Mouse (Mus musculus): Measurements from ENCODE around the gene Shisa6. TPM values are rescaled to one million over a fixed set of nuclear protein-coding genes. Genes with fewer than 3 reads are reported as not detected.
A peak's percentile ranks its signal among the peaks of the same experiment; 100 is the strongest.

Shisa6 gene
- polyA plus RNA-seq (2016; fragmentation: Nextera tagmentation; extraction: Ambion mirVana), result 0.66 and 0.92 TPM in 2 replicates

- Histone ChIP-seq H3K4me3 (replicated peaks) (peak within 1 kb of the TSS; percentile 67), H3K36me3 (replicated peaks) (no peaks in the 10 kb centered on the region), H3K9me3 (no peaks in the 10 kb centered on the region), H3K27me3 (peaks cover 74% of the 10 kb centered on the region), H3K27ac (0 out of 2 replicates have a peak within 1 kb of the TSS, but pooled peaks have one; percentile 31), H3K4me2 (peak within 1 kb of the TSS; percentile 93), H3K9ac (peak within 1 kb of the TSS; percentile 68), H3K4me1 (peaks cover 19% of the 10 kb centered on the region)
- WGBS, result under 1% methylated on average over 83 of the region's 89 CpGs
- ATAC-seq (ENCODE audit: low FRiP score), result peak; percentile 74
Observed at GRCm38 (mm10) chr11:66525371-66526045, at the start of gene Shisa6. Gene Shisa6, minus strand, starts transcription at chr11:66525964.

GRCm38 (mm10) chr11:66573888-66574287 lies 48.1 kb upstream of the Shisa6 start:
- H3K9me3 ChIP-seq, result no peaks in the 10 kb centered on the region
- no peak for ATAC-seq (ENCODE audit: low FRiP score)

GRCm38 (mm10) chr11:66569045-66569444 lies 43.3 kb upstream of the Shisa6 start:
- no peak overlapping the region for H3K27ac ChIP-seq
- no peaks in the 10 kb centered on the region for H3K36me3 ChIP-seq (replicated peaks)
- peaks cover 17% of the 10 kb centered on the region for H3K27me3 ChIP-seq
- 85% methylated on average over 4 of the region's 4 CpGs for WGBS
- ATAC-seq (ENCODE audit: low FRiP score), result no peak
- H3K4me1 ChIP-seq, result peaks cover 17% of the 10 kb centered on the region
- no peaks in the 10 kb centered on the region for H3K9me3 ChIP-seq
- H3K9ac ChIP-seq, result no peak overlapping the region
- H3K4me2 ChIP-seq, result no peak overlapping the region
- H3K4me3 ChIP-seq (replicated peaks), result no peak overlapping the region

More at GRCm38 (mm10) chr11:66573888-66574287, 48.1 kb upstream of the Shisa6 start:
- Histone ChIP-seq H3K27ac (no peak overlapping the region), H3K27me3 (no peaks in the 10 kb centered on the region), H3K9ac (no peak overlapping the region), H3K4me2 (no peak overlapping the region), H3K4me1 (peaks cover 8% of the 10 kb centered on the region; the same call in 1 of the 2 replicates), H3K4me3 (replicated peaks) (no peak overlapping the region), H3K36me3 (replicated peaks) (no peaks in the 10 kb centered on the region)
- WGBS, result 11% methylated on average over 2 of the region's 2 CpGs

- Histone ChIP-seq H3K4me1 (peaks cover 13% of the 10 kb centered on the region), H3K9me3 (no peaks in the 10 kb centered on the region), H3K4me3 (replicated peaks) (no peak overlapping the region), H3K36me3 (replicated peaks) (no peaks in the 10 kb centered on the region), H3K27ac (no peak overlapping the region), H3K27me3 (peaks cover 17% of the 10 kb centered on the region), H3K4me2 (no peak overlapping the region), H3K9ac (no peak overlapping the region)
- no peak for ATAC-seq (ENCODE audit: low FRiP score)
- WGBS, result 25% methylated on average over 4 of the region's 4 CpGs
Observed at GRCm38 (mm10) chr11:66568386-66568791, 42.6 kb upstream of the Shisa6 start.

- Histone ChIP-seq H3K4me2 (peak overlapping the region; percentile 22), H3K4me1 (peaks cover 13% of the 10 kb centered on the region), H3K27ac (no peak overlapping the region), H3K27me3 (peaks cover 17% of the 10 kb centered on the region), H3K9me3 (no peaks in the 10 kb centered on the region), H3K4me3 (replicated peaks) (no peak overlapping the region), H3K9ac (no peak overlapping the region), H3K36me3 (replicated peaks) (no peaks in the 10 kb centered on the region)
- no peak for ATAC-seq (ENCODE audit: low FRiP score)
- WGBS, result 14% methylated on average over 10 of the region's 10 CpGs
Observed at GRCm38 (mm10) chr11:66567382-66567781, 41.6 kb upstream of the Shisa6 start.

GRCm38 (mm10) chr11:66562274-66562673 lies 36.5 kb upstream of the Shisa6 start:
- 84% methylated on average over 7 of the region's 7 CpGs for WGBS
- no peak for ATAC-seq (ENCODE audit: low FRiP score)
- Histone ChIP-seq H3K4me1 (peaks cover 3% of the 10 kb centered on the region; the same call in 1 of the 2 replicates), H3K36me3 (replicated peaks) (no peaks in the 10 kb centered on the region), H3K9ac (no peak overlapping the region), H3K4me3 (replicated peaks) (no peak overlapping the region), H3K27ac (no peak overlapping the region), H3K4me2 (no peak overlapping the region), H3K9me3 (no peaks in the 10 kb centered on the region), H3K27me3 (peaks cover 6% of the 10 kb centered on the region)

GRCm38 (mm10) chr11:66537820-66538219 lies 12.1 kb upstream of the Shisa6 start:
- Histone ChIP-seq H3K27ac (no peak overlapping the region), H3K4me3 (replicated peaks) (no peak overlapping the region), H3K9ac (no peak overlapping the region), H3K36me3 (replicated peaks) (no peaks in the 10 kb centered on the region), H3K9me3 (no peaks in the 10 kb centered on the region), H3K4me2 (no peak overlapping the region), H3K4me1 (0 out of 2 replicates have a peak, but pooled peaks cover 2% of the 10 kb centered on the region), H3K27me3 (no peaks in the 10 kb centered on the region)
- 81% methylated on average over 1 of the region's 1 CpGs for WGBS
- no peak for ATAC-seq (ENCODE audit: low FRiP score)

GRCm38 (mm10) chr11:66535866-66536265 lies 10.1 kb upstream of the Shisa6 start:
- Histone ChIP-seq H3K27ac (no peak overlapping the region), H3K4me2 (no peak overlapping the region), H3K4me3 (replicated peaks) (no peak overlapping the region), H3K36me3 (replicated peaks) (no peaks in the 10 kb centered on the region), H3K27me3 (peaks cover 9% of the 10 kb centered on the region; the same call in 1 of the 2 replicates), H3K9ac (no peak overlapping the region), H3K9me3 (no peaks in the 10 kb centered on the region), H3K4me1 (0 out of 2 replicates have a peak, but pooled peaks cover 2% of the 10 kb centered on the region)
- 84% methylated on average over 9 of the region's 9 CpGs for WGBS
- ATAC-seq (ENCODE audit: low FRiP score), result no peak

GRCm38 (mm10) chr11:66535156-66535555 lies 9.4 kb upstream of the Shisa6 start:
- Histone ChIP-seq H3K9ac (no peak overlapping the region), H3K4me3 (replicated peaks) (no peak overlapping the region), H3K4me2 (no peak overlapping the region), H3K4me1 (0 out of 2 replicates have a peak, but pooled peaks cover 2% of the 10 kb centered on the region), H3K9me3 (no peaks in the 10 kb centered on the region), H3K27ac (no peak overlapping the region), H3K36me3 (replicated peaks) (no peaks in the 10 kb centered on the region), H3K27me3 (peaks cover 13% of the 10 kb centered on the region; the same call in 1 of the 2 replicates)
- WGBS, result 47% methylated on average over 4 of the region's 4 CpGs
- no peak for ATAC-seq (ENCODE audit: low FRiP score)

- H3K9me3 ChIP-seq, result no peaks in the 10 kb centered on the region
- H3K4me1 ChIP-seq, result 0 out of 2 replicates have a peak, but pooled peaks cover 2% of the 10 kb centered on the region
- H3K27ac ChIP-seq, result no peak overlapping the region
- no peak overlapping the region for H3K4me3 ChIP-seq (replicated peaks)
- peaks cover 16% of the 10 kb centered on the region; the same call in 1 of the 2 replicates for H3K27me3 ChIP-seq
- 44% methylated on average over 4 of the region's 4 CpGs for WGBS
- no peak overlapping the region for H3K4me2 ChIP-seq
- H3K9ac ChIP-seq, result no peak overlapping the region
- no peak for ATAC-seq (ENCODE audit: low FRiP score)
- no peaks in the 10 kb centered on the region for H3K36me3 ChIP-seq (replicated peaks)
Observed at GRCm38 (mm10) chr11:66534291-66534690, 8.5 kb upstream of the Shisa6 start.

- Histone ChIP-seq H3K4me2 (no peak overlapping the region), H3K4me3 (replicated peaks) (no peak overlapping the region), H3K9me3 (no peaks in the 10 kb centered on the region), H3K36me3 (replicated peaks) (no peaks in the 10 kb centered on the region), H3K27ac (no peak overlapping the region), H3K9ac (no peak overlapping the region), H3K4me1 (peaks cover 19% of the 10 kb centered on the region), H3K27me3 (peaks cover 72% of the 10 kb centered on the region)
- no peak for ATAC-seq (ENCODE audit: low FRiP score)
Observed at GRCm38 (mm10) chr11:66528146-66528545, 2.4 kb upstream of the Shisa6 start.

- H3K27me3 ChIP-seq, result peaks cover 79% of the 10 kb centered on the region
- peaks cover 19% of the 10 kb centered on the region for H3K4me1 ChIP-seq
- no peak for ATAC-seq (ENCODE audit: low FRiP score)
- H3K27ac ChIP-seq, result no peak overlapping the region
- H3K36me3 ChIP-seq (replicated peaks), result no peaks in the 10 kb centered on the region
- 4% methylated on average over 5 of the region's 5 CpGs for WGBS
- no peak overlapping the region for H3K9ac ChIP-seq
- H3K9me3 ChIP-seq, result no peaks in the 10 kb centered on the region
- H3K4me3 ChIP-seq (replicated peaks), result no peak overlapping the region
- peak overlapping the region; percentile 21; the same call in 1 of the 2 replicates for H3K4me2 ChIP-seq
Observed at GRCm38 (mm10) chr11:66527343-66527742, 1.6 kb upstream of the Shisa6 start.

- H3K9me3 ChIP-seq, result no peaks in the 10 kb centered on the region
- ATAC-seq (ENCODE audit: low FRiP score), result no peak
- peaks cover 19% of the 10 kb centered on the region for H3K4me1 ChIP-seq
- peak overlapping the region; percentile 68; the same call in 1 of the 2 replicates for H3K9ac ChIP-seq
- WGBS, result 6% methylated on average over 5 of the region's 5 CpGs
- no peak overlapping the region for H3K27ac ChIP-seq
- peaks cover 83% of the 10 kb centered on the region for H3K27me3 ChIP-seq
- H3K4me3 ChIP-seq (replicated peaks), result peak overlapping the region; percentile 67
- H3K4me2 ChIP-seq, result peak overlapping the region; percentile 93
- no peaks in the 10 kb centered on the region for H3K36me3 ChIP-seq (replicated peaks)
Observed at GRCm38 (mm10) chr11:66526981-66527320, 1.2 kb upstream of the Shisa6 start.
